Mouse (Mus musculus) neural tube, embryonic 10.5 days (tissue): Measurements from ENCODE around the gene Dll1.

Experiments used
- DNase-seq: peaks from one replicate; pipeline ENCODE4 v3.0.0-alpha.2; 2017; ENCODE audit warnings: low spot score; ENCODE audit errors: extremely low spot score

The Dll1 gene

DNA sequence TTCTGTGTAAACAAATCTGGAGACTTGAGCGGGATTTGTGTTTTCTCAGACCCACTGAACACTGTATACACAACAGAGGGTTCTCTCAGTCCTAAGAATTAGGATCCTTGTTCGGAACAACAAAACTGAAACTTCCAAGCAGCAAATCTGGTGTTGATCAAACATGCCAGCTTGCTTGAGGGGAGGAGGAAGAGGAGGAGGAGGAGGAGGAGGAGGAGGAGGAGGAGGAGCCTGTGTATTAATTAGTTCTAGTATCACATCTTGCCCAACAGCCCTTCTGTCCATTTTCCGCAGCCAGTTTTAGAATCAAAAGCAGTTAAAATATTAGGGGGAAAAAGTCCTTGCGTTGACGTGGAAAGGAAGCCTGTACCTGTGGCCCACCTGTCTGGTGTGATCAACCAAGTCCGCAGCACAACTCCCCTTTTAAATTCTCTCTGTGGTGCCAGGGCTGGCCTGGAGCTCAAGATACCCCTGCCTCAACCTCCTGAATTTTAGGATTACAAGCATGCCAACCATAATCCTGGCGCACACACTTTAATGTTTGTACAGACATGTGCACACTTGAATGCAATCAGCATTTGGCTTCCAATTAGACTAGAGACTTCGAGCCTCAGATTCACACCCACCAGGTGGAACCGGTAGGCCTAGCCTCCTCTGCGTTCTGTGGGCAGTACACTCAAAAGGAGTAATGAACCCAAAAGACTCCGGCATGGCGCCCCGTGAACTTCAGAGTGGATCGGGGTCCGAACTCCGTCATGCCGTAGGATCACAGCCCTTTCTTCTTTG, 3.3 kb upstream of the Dll1 start:
- DNase-seq = no peak

DNA sequence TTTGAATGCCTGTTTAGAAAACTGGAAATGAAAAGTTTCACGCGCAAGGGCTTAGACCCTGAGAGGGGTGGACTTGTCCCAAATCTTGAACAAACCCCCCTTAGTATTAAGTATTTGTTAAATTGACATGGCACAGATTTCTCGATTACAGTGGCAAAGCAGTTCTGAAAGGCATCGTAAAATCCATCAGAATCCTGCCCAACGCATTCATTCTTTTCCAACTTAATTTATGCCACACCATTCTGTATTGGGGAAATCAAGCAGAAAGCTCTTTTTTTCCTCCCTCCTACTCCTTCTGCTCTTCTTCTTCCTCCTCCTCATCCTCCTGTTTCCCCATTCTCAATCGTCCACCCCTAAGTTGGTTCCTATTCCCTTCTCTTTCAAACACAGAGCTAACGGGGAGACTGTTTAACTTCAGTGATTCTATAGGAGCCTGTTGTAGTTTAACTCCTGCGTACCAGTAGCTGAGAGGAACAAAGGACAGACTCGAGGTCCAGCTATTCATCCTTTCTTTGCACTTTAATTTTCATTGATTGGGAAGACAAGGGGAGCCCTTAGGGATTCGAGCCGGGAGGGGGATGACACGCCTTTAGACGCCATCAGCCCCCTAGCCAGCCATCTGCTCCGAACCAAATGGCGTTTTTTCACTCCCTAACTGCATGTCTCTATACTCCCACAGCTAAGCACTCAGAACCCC, 1.9 kb upstream of the Dll1 start:
- peak; percentile 51 for DNase-seq

DNA sequence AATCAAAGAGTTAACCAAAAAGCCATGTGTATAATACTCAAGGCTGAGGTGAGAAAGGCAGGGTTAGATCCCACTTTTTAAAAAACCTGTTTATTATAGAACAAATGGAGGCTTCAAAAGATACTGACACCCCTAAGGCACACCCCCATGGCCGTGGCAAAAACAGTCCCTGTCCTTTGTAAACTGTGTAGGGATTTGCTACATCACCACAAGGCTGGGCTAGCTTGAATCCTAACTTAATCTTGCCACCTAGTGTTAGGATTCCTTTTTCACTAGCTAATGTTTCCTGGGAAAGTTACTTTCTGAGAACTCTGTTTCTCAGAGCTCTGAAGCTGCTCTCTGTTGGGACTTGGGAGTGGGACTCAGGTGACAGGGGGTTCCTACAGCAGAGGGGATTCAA, 1.2 kb upstream of the Dll1 start:
- no peak for DNase-seq

DNA sequence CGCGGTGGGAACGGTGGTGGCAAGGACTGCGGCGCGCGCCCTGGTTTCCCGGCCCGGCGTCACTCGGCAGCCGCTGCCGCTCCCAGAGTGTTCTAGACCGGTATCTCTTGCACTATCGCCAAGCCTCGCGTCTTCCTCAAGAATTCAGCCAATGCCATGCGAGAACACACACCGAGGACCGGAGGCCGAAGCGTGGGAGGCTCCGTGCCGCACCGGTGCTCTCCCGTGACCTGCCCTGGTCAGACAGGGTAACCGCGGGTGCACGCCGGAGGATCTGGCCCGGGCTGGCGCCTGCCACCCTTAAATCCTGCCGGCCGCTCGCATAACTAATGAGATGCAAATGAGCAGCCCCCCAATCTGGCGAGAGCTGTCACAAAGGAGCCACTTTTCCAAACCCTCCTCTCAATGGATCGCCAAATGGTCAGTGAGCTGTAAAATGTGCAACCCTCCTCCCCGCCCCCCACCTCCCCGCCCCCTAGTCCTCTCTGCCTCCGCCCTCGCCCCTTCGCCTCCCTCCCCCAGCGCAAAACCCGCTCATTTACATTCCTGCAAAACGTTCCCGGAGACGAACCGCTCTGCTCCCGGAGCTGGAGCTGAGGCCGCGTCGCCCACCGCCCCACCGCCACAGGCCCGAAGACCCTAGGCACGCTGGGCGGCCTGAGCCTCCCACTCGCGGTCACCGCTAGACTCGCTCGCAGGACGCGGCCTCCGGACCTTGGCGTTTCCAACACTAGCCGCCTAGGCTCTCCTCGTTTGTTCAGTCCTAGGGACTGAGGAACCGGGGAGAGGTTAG, 775 bp downstream of the Dll1 start:
- DNase-seq = peak; percentile 85

DNA sequence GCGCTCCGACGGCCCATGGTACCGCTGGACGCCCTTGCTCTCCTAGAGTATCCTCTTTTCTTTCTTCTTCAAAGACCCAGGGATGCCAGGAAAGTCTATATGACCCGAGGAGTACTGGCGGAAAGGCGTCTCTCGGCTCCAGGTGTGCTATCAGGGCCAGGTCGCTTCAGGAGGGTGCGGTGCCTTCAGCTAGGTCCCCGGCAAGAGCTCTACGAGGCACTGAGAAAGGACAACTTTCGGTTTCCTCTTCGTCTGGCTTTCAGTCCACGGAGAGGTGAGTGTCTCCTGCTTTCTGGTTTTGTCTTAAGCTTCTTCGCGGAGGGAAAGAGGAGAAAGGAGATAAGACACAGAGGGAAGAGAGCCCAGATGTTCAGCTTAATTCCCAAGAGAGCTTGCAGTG, 1.4 kb downstream of the Dll1 start:
- no peak for DNase-seq

DNA sequence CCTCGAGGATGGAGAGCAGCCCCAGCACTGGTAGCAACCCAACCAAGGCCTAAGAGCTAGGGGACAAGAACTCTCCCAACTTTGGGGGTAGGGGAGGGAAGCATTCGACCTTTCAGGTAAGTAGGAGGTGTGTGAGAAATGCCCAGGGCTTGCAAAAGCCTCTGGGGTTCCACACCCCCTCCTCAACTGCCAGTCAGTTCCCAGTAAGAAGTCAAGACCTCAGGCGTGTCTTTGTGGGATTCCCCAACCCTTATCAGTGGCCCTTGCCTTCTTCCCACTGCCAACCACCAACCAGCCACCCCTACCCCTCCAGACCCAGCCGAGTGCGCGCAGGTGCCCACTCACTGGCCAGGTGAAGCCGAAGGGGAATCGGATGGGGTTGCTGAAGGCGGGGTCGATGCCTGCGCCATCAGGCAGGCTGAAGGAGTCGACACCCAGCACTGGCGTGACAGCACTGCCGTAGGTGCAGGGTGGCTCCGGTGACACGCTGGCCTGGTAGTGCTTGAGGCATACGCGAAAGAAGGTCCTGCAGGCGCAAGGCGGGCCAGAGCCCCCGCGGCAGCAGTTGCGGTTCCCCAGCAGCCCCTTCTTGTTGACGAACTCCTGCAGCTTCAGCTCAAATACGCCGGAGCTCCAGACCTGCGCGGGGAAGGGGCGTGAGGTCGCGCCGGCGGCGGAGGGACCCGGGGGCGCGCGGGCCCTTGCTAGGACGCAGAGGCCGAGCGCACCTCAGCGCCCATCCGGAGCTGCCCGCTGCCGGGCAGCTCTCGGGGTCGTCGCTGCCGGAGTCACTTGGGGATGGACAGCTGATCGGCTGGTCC, 2.1 kb downstream of the Dll1 start:
- peak; percentile 44 for DNase-seq

DNA sequence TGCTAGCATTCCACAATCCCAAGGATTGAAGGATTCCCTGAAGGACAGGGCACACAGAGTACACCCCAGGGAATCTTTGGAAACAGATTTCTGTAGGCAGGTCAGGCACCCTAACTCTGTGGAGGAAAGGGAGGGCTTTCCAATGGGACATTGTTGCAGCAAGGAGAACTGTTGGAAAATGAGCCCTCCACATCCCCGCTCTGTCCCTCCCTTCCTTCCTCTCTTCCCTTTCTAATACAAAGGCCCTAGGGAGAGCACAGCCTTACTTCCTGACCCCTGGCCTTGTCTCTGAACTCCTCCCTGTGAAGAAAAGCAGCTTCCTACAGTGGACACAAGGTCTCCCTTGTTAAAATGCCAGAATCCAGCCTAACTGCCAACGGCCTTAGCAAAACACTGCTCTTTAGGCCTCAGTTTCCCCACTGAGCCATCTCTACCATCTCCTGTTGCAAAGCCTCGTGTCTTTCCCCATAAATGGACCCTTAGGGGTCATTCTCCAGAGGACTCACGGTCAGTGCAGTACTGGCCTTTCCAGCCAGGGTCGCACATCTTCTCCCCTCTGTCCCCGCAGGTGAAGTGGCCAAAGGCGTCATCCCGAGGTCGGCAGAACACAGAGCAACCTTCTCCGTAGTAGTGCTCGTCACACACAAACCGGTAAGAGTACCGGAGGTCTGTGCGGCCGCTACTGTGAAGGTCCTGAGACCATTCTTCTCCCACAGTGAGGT, 3.6 kb downstream of the Dll1 start:
- no peak for DNase-seq

DNA sequence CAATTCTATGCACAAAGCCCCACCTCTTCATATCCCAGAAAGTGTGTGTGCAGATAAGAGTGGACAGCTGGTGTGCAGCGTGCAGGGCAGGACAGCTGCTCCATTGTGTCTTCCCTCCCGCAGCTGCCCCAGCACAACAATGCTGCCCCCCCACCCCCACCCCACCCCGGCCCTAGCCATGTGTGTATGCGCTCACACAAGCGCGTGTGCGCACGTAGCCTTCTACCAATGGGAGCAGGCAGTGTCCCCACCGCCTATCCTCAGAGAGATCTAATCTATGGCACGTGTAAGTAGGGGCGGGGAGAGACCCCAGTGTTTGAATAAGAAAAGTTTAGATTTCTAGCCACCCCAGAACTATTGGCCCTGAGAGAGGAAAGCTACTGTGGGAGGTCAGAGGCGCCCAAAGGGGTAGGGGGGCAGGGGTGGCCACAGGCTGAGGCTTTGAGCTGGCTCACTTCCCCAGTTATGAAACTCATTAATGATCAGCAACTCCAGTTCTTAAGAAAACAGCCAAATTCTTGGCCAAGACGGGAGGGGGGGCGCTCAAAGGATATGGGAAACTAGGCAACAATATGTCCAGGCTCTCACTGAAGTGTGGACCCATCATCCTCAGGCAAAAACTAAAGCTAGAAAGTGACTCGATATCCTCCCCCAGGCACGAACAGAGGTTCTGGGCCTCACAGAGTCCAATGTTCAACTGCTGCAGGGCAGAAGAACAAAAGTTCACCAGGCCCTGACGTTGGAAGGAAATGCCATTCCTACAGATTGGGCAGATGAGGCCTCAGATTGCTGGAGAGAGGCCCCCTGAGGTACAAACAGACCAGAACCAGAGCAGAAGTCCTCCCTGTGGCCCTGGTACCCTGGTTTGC, 4.5 kb downstream of the Dll1 start:
- peak; percentile 57 for DNase-seq

DNA sequence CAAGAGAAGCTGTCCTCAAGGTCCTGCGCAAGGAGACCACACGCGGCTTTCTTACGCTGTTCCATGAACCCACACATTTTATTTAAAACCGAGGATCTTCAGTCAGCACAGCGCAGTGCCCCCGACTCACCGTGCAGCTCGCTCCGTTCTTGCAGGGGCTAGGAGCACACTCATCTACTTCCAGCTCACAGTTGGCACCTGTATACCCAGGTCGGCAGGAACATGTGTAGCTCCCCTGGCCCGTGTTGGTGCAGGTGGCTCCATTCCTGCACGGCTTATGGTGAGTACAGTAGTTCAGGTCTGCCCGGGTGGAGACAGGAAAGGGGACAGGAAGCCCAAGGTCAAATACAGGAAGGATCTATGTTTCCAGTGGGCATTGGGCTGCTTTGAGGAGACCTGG, 6.3 kb downstream of the Dll1 start:
- no peak for DNase-seq

DNA sequence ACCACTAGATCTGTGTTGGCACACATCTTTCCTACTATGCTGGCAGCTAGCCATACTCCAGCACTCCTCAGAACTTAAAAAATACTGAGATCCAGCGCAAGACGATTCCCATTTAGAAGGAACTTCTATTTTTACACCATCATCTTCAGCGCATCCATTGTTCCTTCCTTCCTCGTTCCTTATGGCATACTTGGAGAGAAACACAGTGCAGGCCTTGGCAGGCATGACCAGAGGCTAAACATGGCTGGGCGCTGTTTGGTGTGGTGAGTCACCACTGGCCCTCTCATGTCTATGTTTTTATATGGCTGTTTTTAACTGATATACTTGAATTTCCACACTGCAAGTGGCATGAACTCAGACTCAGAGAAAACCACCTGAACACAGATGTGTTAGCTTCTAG, 11.0 kb downstream of the Dll1 start:
- no peak for DNase-seq

DNA sequence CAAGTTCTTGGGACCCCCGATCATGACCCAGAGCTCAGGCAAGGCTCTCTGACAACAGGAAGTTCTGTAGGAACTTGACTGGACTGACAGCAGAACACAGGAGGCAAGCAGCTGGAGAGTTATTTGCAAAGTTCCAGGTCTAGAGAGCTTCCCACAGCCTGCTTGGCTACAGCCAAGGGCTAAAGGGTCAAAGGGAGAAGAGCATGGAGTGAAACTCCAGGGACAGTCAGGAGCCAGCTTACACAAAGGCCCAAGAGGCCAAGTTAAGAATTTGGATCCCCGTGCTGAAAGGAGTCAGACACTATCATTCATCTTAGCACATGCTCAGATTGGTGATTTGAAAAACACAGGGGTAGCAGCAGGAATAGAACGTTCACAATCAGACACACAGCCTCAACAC, 13.0 kb downstream of the Dll1 start:
- no peak for DNase-seq

DNA sequence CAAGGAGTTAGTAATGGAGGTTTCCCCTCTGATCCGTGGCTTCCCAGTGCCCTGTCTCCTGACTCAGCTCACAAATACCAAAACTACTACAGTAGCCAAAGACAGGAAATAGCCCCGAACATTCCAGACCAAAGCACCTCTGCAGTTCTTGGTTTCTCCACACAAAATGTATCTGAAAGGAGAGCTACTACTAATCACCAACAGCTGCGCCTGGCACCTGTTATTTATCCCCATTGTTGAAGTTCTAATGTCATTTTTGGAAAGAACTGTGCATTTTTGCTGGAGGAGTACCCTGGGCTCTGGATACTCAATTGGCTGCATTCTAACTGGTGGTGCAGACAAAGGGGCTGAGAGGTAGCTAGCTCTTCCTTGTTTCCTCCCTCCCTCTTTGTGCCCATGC, 19.6 kb downstream of the Dll1 start:
- no peak for DNase-seq

DNA sequence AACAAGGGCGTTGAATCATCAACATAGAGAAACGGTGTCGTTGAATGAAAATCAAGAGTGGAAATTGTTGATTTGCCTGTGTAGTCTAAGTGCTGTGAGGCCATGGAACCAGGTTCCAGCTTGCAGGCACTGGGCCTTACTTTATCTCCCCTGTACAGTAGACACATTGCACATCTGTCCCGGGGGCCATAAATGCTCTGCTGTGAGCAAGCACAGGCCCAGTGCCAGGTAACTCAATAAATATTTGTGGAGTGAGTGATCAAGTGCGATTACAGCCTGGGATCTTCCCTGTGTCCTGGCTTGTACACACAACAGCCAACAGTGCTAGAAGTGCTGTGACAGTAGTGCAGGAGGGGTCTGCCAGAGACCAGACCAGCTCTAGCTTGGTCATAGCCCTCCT, 20.1 kb downstream of the Dll1 start:
- no peak for DNase-seq

DNA sequence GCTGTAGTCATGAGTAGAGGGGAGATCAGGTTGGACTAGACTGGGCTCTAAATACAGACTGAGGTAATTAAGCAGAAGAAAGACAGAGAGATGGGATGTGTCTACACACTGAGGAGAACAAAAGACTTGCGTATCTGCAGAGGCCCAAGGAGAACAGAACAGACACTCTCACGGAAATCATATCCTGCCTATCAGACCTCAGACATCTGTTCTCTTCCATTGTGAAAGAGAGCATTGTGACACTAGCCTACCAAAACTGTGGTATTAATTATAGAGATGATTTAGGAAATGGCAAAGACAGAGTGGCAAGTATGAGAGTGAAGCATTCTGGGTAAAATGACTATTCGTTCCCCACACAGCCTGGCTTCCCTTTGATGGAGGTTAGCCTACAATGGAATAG, 21.6 kb downstream of the Dll1 start:
- DNase-seq = no peak

DNA sequence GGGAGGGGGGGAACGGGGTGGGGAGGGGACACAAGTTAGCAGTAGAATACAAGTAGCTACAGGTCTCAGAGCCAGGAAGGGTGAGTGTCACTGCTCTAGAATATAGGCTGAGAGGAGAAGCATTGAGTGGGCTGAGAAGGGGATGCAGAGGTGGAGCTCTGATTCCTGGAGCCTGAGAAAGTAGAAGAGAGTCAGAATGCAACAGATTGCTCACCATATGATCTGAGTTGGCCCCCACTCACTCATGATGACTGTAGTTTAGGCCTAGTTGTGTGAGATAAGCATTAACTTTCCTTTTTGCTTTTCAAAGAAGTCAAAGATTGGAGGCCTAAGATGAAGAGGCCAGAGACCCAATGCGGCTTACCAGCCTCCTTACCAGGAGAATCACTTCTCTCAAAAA, 22.7 kb downstream of the Dll1 start:
- no peak for DNase-seq

DNA sequence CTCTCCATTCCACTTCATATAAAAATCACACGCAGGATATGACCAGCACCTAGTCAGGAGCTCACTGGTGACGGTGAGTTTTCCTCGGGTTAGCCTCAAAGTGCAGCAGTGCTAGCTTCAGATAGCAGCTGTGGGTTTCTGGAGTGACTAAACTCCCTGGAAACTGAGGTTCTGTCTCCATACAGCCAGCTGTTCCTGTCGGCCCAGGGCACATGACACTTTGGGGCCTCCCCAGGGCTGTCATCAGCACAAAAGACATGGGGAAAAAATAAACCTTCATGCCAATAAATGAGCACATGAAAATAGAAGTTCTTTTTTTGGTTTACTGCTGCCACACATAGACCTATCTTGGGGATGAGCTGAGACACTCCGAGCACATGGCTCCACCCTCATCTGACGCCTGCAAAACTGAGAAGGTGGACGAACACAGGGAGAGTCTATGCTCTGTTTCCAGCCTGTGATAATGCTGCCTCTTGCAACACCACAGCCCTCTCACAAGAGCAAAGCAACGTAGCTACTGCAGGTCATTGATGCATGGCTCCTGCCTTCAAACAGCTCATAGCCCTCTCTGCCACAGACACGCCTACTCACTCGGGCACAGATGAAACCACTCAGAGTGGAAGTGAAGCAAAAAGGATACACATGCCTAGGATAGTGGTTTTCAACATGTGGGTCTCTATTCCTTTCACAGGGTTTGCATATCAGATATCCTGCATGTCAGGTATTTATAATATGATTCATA, 23.6 kb downstream of the Dll1 start:
- DNase-seq = no peak

DNA sequence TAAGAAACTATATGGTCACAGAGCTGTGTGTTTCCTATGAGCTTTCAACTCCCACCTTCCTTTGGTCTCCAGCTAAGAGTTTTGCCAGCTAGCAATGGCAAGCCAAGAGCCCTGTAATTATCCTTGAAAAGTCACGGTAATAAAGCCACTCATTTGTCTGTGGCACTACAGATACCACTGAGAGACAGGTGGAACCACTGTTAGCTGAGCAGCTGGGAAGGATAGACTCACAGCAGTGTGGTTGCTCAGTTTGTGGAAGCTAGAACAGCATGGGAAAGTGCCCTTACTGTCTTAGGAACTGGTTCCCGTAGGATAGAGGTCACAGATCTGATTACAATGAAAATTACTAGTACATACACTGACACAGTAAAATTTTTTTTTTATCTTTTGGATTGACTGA, 26.5 kb downstream of the Dll1 start:
- DNase-seq = no peak

DNA sequence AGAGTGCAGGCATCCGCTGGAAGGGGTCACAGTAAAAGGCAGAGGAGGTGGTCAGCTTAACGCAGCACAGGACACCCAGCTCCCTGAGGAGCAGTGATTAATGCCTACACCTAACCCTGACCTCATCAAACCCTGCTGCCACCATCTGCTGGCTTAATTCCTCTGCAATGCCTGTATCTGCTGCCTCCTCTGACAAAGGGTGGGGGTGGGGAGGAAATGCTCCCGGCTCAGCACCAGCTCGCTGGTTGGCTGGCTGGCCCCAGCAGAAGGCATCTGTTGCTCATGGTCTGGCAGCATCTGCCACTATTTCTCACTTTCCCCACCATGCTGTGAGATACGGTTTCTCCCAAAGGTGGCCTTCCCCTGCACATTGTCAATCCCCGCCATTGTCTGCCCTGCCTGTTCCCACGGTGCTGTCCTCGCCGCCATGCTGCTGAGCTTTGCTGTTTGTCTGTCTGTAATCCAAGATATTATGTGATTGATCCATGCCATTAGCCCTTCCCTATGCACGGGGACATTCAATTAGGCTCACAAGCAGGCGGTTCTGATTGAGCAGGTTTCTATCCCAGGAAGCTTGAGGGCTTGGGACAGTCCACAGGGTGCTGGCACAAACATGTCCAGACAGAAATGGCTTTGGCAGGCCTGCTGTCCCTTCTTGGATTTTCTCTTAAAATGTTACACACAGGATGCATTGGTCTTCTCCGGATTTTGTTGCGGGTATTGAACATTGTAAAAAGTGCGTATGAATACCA, 33.4 kb downstream of the Dll1 start:
- DNase-seq = peak; percentile 76
